Mouse (Mus musculus) hindbrain, embryonic 13.5 days (tissue): ENCODE measurements around the gene Tmem167. TPM values are rescaled to one million over a fixed set of nuclear protein-coding genes. Genes with fewer than 3 reads are reported as not detected.
A peak's percentile ranks its signal among the peaks of the same experiment; 100 is the strongest.
"Not testable (repeated sequence)": the region's sequence is repeated elsewhere in the genome, so short reads cannot be mapped to it uniquely, and the experiment has no call there.

Experiments
- ATAC-seq: fragments of 200-750 bp; cut with Nextera tagmentation; 2 replicates; pipeline ENCODE4 v1.8.0; 2017; ENCODE audit warnings: moderate TSS enrichment; ENCODE audit not compliant: low FRiP score
- H3K27ac ChIP-seq: fragments of 300-500 bp; sonication (generic); 2 replicates; pipeline ENCODE4 v1.5.1; 2015; ENCODE audit warnings: inconsistent platforms, mild to moderate bottlenecking, moderate library complexity
- H3K27me3 ChIP-seq: fragments of 300-500 bp; sonication (generic); 2 replicates; pipeline ENCODE4 v1.6.1; 2015; ENCODE audit warnings: mild to moderate bottlenecking, inconsistent platforms
- H3K36me3 ChIP-seq: fragments of 300-500 bp; sonication (generic); 2 replicates; pipeline ENCODE4 v1.6.1; 2015; ENCODE audit warnings: mild to moderate bottlenecking, inconsistent platforms
- H3K4me1 ChIP-seq: fragments of 300-500 bp; sonication (generic); replicated peaks from 2 replicates; pipeline ENCODE4 v1.6.1; 2015; ENCODE audit warnings: inconsistent platforms
- H3K4me2 ChIP-seq: fragments of 300-500 bp; sonication (generic); 2 replicates; pipeline ENCODE4 v1.6.1; 2015; ENCODE audit warnings: inconsistent platforms, mild to moderate bottlenecking, moderate library complexity
- H3K4me3 ChIP-seq: fragments of 300-500 bp; sonication (generic); 2 replicates; pipeline ENCODE4 v1.5.1; 2015; ENCODE audit warnings: mild to moderate bottlenecking, inconsistent platforms
- H3K9ac ChIP-seq: fragments of 300-500 bp; sonication (generic); 2 replicates; pipeline ENCODE4 v1.6.1; 2015; ENCODE audit warnings: mild to moderate bottlenecking, inconsistent platforms
- H3K9me3 ChIP-seq: fragments of 300-500 bp; sonication (generic); 2 replicates; pipeline ENCODE4 v1.6.1; 2016; ENCODE audit warnings: inconsistent platforms
- WGBS: fragments of 180-500 bp; shearing (Covaris S2); methylation state at CpG from one replicate; pipeline ENCODE4 v1.1.7; 2015; 5-methylcytosine and 5-hydroxymethylcytosine counted together
- polyA plus RNA-seq: library from polyadenylated mRNA; unstranded; fragments of >200 nt; fragmentation: Nextera tagmentation; extraction: Ambion mirVana; gene quantifications from 2 replicates; pipeline ENCODE4 v1.2.1, GENCODE M21; 2015

The Tmem167 gene
- 49.9 and 50.0 TPM in 2 replicates for polyA plus RNA-seq

GRCm38 (mm10) chr13:90088962-90089824 lies at the start of gene Tmem167, which contains the start of gene Xrcc4:
Gene Tmem167 (plus strand): TSS chr13:90089123.
Gene Xrcc4 (minus strand): TSS chr13:90089608.
- WGBS = 2% methylated on average over 41 of the region's 41 CpGs
- peak within 1 kb of the TSS; percentile 91 for H3K9ac ChIP-seq
- peak within 1 kb of the TSS; percentile 91 for H3K4me3 ChIP-seq
- peak; percentile 100 for ATAC-seq
- H3K27me3 ChIP-seq = no peaks in the 10 kb centered on the region
- H3K4me2 ChIP-seq = peak within 1 kb of the TSS; percentile 76
- H3K27ac ChIP-seq = peak within 1 kb of the TSS; percentile 90
- H3K4me1 ChIP-seq = peaks cover 8% of the 10 kb centered on the region
- no peaks in the 10 kb centered on the region for H3K9me3 ChIP-seq
- no peaks in the 10 kb centered on the region for H3K36me3 ChIP-seq

DNA sequence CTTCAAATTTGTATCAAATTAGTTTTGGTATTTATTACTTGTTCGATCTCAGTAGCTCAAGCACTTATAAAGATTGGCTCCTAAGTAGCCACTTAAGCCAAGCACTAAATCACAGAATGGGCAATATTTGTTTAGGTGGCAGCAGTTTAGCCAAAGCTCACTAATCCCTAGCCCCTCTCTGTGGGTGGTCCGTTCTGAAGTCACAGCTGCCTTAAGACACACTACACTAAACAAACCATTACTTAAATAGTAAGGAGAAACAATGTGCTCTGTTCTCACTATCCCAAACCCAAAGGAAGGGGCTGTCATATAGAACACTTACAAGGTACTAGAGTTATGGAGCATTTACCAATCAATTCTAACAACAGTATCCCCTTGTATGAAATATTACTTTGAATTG lies 49.3 kb upstream of the Tmem167 start:
- Histone ChIP-seq H3K36me3 (no peaks in the 10 kb centered on the region), H3K27me3 (no peaks in the 10 kb centered on the region), H3K4me1 (no peaks in the 10 kb centered on the region), H3K9me3 (no peaks in the 10 kb centered on the region), H3K4me2 (no peak overlapping the region), H3K9ac (no peak overlapping the region), H3K4me3 (no peak overlapping the region), H3K27ac (no peak overlapping the region)
- 33% methylated on average over 2 of the region's 2 CpGs for WGBS
- no peak for ATAC-seq

DNA sequence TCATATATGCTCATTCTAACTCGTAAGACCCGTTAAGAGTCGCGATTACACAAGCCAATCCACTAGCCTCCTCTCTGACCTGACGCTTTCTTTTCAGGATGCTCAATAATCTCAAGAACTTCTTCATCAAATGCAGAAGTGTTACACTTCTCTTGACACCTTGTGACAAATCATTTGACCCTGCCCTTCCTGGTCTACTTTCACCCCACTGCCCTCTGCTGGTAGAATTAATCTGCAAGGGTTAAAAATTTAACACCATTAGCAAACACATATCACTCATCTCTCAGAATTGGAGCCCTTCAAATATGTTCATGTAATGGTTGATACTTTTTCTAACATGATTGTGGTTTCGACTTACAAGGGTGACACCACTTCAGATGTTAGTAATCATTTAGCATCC lies 37.2 kb upstream of the Tmem167 start:
- H3K36me3 ChIP-seq = no peaks in the 10 kb centered on the region
- no peak overlapping the region for H3K27ac ChIP-seq
- ATAC-seq = no peak
- H3K4me1 ChIP-seq = no peaks in the 10 kb centered on the region
- no peaks in the 10 kb centered on the region for H3K9me3 ChIP-seq
- H3K4me2 ChIP-seq = no peak overlapping the region
- 85% methylated on average over 6 of the region's 6 CpGs for WGBS
- H3K9ac ChIP-seq = no peak overlapping the region
- H3K4me3 ChIP-seq = no peak overlapping the region
- no peaks in the 10 kb centered on the region for H3K27me3 ChIP-seq

DNA sequence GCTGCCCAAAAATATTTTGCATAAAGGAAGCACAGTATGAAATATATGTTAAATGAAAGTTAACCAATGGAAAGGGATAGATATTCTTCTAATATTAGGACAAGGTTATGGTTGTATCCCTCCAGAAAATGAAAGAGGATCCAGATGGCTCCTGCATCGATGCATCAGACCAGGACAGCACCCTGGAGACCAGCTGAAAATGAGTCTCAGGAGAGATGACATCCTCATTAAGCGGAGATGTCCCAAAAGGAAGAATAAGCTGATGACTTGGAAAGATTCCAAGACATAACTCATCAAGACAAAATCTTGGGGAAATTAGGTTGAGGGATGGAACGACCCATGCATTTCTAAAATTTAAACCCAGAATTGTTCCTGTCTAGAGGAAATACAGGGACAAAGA lies 36.5 kb upstream of the Tmem167 start:
- ATAC-seq = no peak
- Histone ChIP-seq H3K36me3 (no peaks in the 10 kb centered on the region), H3K9me3 (no peaks in the 10 kb centered on the region), H3K4me1 (no peaks in the 10 kb centered on the region), H3K27me3 (no peaks in the 10 kb centered on the region), H3K4me3 (no peak overlapping the region), H3K9ac (no peak overlapping the region), H3K4me2 (no peak overlapping the region), H3K27ac (no peak overlapping the region)
- WGBS = 64% methylated on average over 3 of the region's 3 CpGs

GRCm38 (mm10) chr13:90061877-90062276 lies 27.0 kb upstream of the Tmem167 start:
- H3K4me1 ChIP-seq = no peaks in the 10 kb centered on the region
- H3K4me3 ChIP-seq = no peak overlapping the region
- ATAC-seq = no peak
- no peak overlapping the region for H3K4me2 ChIP-seq
- H3K9ac ChIP-seq = no peak overlapping the region
- no peaks in the 10 kb centered on the region for H3K27me3 ChIP-seq
- no peaks in the 10 kb centered on the region for H3K36me3 ChIP-seq
- no peak overlapping the region for H3K27ac ChIP-seq
- no peaks in the 10 kb centered on the region for H3K9me3 ChIP-seq
- WGBS = 98% methylated on average over 1 of the region's 1 CpGs

- no peaks in the 10 kb centered on the region for H3K36me3 ChIP-seq
- ATAC-seq = peak; percentile 84
- peaks cover 8% of the 10 kb centered on the region for H3K4me1 ChIP-seq
- H3K9me3 ChIP-seq = no peaks in the 10 kb centered on the region
- H3K27ac ChIP-seq = peak overlapping the region; percentile 90
- H3K9ac ChIP-seq = peak overlapping the region; percentile 91
- WGBS = under 1% methylated on average over 27 of the region's 27 CpGs
- H3K4me2 ChIP-seq = peak overlapping the region; percentile 76
- peak overlapping the region; percentile 91 for H3K4me3 ChIP-seq
- no peaks in the 10 kb centered on the region for H3K27me3 ChIP-seq
Observed at GRCm38 (mm10) chr13:90089825-90090183, 881 bp downstream of the Tmem167 start.

DNA sequence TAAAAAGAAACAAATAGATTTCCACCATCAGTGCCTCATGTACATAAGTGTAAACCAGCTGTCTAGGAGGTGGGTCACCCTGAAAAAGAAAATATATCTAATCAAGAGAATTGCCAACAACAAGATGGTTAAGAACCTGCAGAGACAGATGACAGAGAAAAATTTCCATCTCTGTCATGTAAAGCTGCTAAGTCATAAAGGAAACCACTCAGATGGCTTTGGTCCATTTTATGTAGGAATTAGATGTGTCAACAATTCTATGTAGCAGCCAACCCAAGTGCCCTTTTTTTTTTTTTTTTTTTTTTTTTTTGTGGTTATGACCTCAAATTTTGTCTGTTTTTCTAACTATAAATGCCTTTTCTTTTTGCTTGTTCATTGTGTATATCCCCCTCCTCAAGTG lies 12.6 kb downstream of the Tmem167 start:
- Histone ChIP-seq H3K27me3 (no peaks in the 10 kb centered on the region), H3K36me3 (peaks cover 37% of the 10 kb centered on the region), H3K4me2 (no peak overlapping the region), H3K27ac (no peak overlapping the region), H3K9me3 (no peaks in the 10 kb centered on the region), H3K9ac (no peak overlapping the region), H3K4me1 (no peaks in the 10 kb centered on the region), H3K4me3 (no peak overlapping the region)
- no peak for ATAC-seq

GRCm38 (mm10) chr13:90106139-90106538 lies 17.2 kb downstream of the Tmem167 start:
- Histone ChIP-seq H3K9ac (no peak overlapping the region), H3K4me1 (no peaks in the 10 kb centered on the region), H3K27me3 (no peaks in the 10 kb centered on the region), H3K9me3 (no peaks in the 10 kb centered on the region), H3K36me3 (peaks cover 37% of the 10 kb centered on the region), H3K4me2 (no peak overlapping the region), H3K4me3 (no peak overlapping the region), H3K27ac (no peak overlapping the region)
- WGBS = 97% methylated on average over 7 of the region's 7 CpGs
- no peak for ATAC-seq

GRCm38 (mm10) chr13:90108746-90109145 lies 19.8 kb downstream of the Tmem167 start:
- 93% methylated on average over 5 of the region's 5 CpGs for WGBS
- H3K4me1 ChIP-seq, ATAC-seq, H3K4me2 ChIP-seq, H3K27ac ChIP-seq, H3K27me3 ChIP-seq, H3K9me3 ChIP-seq, H3K4me3 ChIP-seq, H3K9ac ChIP-seq: not testable (repeated sequence)
- peaks cover 24% of the 10 kb centered on the region for H3K36me3 ChIP-seq

DNA sequence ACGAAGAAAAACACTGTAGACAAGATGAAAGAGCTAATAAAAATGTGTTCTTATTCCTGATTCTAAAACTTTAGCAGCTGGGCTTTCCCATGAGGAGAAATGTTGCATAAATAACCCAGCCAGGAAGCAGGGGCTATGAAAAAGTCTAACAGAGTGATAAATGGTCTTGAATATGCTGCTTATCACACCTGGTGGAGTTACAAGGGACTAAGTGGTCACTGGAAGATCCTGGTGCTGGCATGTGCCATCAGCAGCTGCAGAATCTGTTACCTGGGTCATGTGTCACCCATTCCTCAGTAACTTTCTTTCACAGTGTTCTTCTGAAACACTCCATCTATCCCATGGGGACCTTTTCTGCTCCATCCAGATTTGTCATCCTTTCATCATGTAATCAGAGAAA lies 22.8 kb downstream of the Tmem167 start:
- no peaks in the 10 kb centered on the region for H3K9me3 ChIP-seq
- no peak for ATAC-seq
- WGBS = 96% methylated on average over 1 of the region's 1 CpGs
- no peak overlapping the region for H3K9ac ChIP-seq
- no peak overlapping the region for H3K4me3 ChIP-seq
- H3K36me3 ChIP-seq = no peaks in the 10 kb centered on the region
- H3K4me1 ChIP-seq = no peaks in the 10 kb centered on the region
- no peak overlapping the region for H3K4me2 ChIP-seq
- H3K27ac ChIP-seq = no peak overlapping the region
- H3K27me3 ChIP-seq = no peaks in the 10 kb centered on the region

- 62% methylated on average over 3 of the region's 3 CpGs for WGBS
- Histone ChIP-seq H3K4me1 (peaks cover 13% of the 10 kb centered on the region), H3K27ac (peak overlapping the region; percentile 46), H3K36me3 (no peaks in the 10 kb centered on the region), H3K9ac (no peak overlapping the region), H3K4me3 (no peak overlapping the region), H3K4me2 (no peak overlapping the region), H3K27me3 (no peaks in the 10 kb centered on the region), H3K9me3 (no peaks in the 10 kb centered on the region)
- peak; percentile 91 for ATAC-seq
Observed at GRCm38 (mm10) chr13:90136156-90136910, 47.4 kb downstream of the Tmem167 start.

GRCm38 (mm10) chr13:90141681-90142080 lies 52.8 kb downstream of the Tmem167 start:
- H3K27ac ChIP-seq = no peak overlapping the region
- no peak overlapping the region for H3K4me3 ChIP-seq
- H3K9me3 ChIP-seq = no peaks in the 10 kb centered on the region
- no peak overlapping the region for H3K4me2 ChIP-seq
- 86% methylated on average over 1 of the region's 1 CpGs for WGBS
- H3K9ac ChIP-seq = no peak overlapping the region
- ATAC-seq = no peak
- no peaks in the 10 kb centered on the region for H3K36me3 ChIP-seq
- no peaks in the 10 kb centered on the region for H3K27me3 ChIP-seq
- peaks cover 3% of the 10 kb centered on the region for H3K4me1 ChIP-seq
